Mouse (Mus musculus) liver, embryonic 14.5 days (tissue): ENCODE data around the gene Rabggtb.

Experiments
- CTCF ChIP-seq: IDR thresholded peaks from 2 replicates; pipeline ENCODE4 v1.5.1; 2016; ENCODE audit warnings: antibody characterized with exemption, low read depth, control low read depth
- EP300 ChIP-seq: IDR thresholded peaks from 2 replicates; pipeline ENCODE4 v1.6.1; 2016; ENCODE audit warnings: antibody characterized with exemption, low read depth

- no peak for TF ChIP-seq CTCF
- TF ChIP-seq EP300 = no peak
These were observed 7.3 kb downstream of the Rabggtb start for GRCm38 (mm10) chr3:153905251-153906135.
